Mouse (Mus musculus) heart, adult 8-10 months (tissue): ENCODE measurements around the gene Cdkal1. TPM values are rescaled to one million over a fixed set of nuclear protein-coding genes. Genes with fewer than 3 reads are reported as not detected.

Experiments
- DNase-seq: peaks from one replicate; pipeline ENCODE4 v3.0.0; 2022; ENCODE audit warnings: low spot score
- total RNA-seq, 4 experiments: library from RNA; stranded (reverse); gene quantifications; 2 replicates each; pipeline ENCODE4 v1.2.4; 2022

Cdkal1 gene
- total RNA-seq, 4 experiments from 2014 or later = 27.5 to 31.3 (median 30.8) TPM

- DNase-seq = no peak
These were observed 87.9 kb downstream of the Cdkal1 start for GRCm38 (mm10) chr13:29767587-29767986.

GRCm38 (mm10) chr13:29766377-29766776 is 89.1 kb downstream of the Cdkal1 start:
- no peak for DNase-seq

- no peak for DNase-seq
These were observed 90.2 kb downstream of the Cdkal1 start for GRCm38 (mm10) chr13:29765296-29765695.

GRCm38 (mm10) chr13:29759691-29760467 is 95.6 kb downstream of the Cdkal1 start:
- no peak for DNase-seq

GRCm38 (mm10) chr13:29756052-29756451 is 99.4 kb downstream of the Cdkal1 start:
- no peak for DNase-seq

- no peak for DNase-seq
These were observed 102.2 kb downstream of the Cdkal1 start for GRCm38 (mm10) chr13:29753254-29753653.

GRCm38 (mm10) chr13:29752061-29752460 is 103.4 kb downstream of the Cdkal1 start:
- DNase-seq = no peak

- DNase-seq = no peak
These were observed 104.3 kb downstream of the Cdkal1 start for GRCm38 (mm10) chr13:29751201-29751600.

GRCm38 (mm10) chr13:29747347-29747647 is 108.2 kb downstream of the Cdkal1 start:
- DNase-seq = no peak

GRCm38 (mm10) chr13:29746501-29747346 is 108.8 kb downstream of the Cdkal1 start:
- no peak for DNase-seq

- DNase-seq = no peak
These were observed 110.4 kb downstream of the Cdkal1 start for GRCm38 (mm10) chr13:29745073-29745472.

GRCm38 (mm10) chr13:29744188-29744587 is 111.3 kb downstream of the Cdkal1 start:
- no peak for DNase-seq

GRCm38 (mm10) chr13:29743761-29744160 is 111.7 kb downstream of the Cdkal1 start:
- no peak for DNase-seq

- no peak for DNase-seq
These were observed 117.6 kb downstream of the Cdkal1 start for GRCm38 (mm10) chr13:29737675-29738461.

- no peak for DNase-seq
These were observed 121.0 kb downstream of the Cdkal1 start for GRCm38 (mm10) chr13:29734496-29734895.

- no peak for DNase-seq
These were observed 129.2 kb downstream of the Cdkal1 start for GRCm38 (mm10) chr13:29726154-29726825.

GRCm38 (mm10) chr13:29724855-29725254 is 130.6 kb downstream of the Cdkal1 start:
- DNase-seq = no peak

- DNase-seq = no peak
These were observed 132.3 kb downstream of the Cdkal1 start for GRCm38 (mm10) chr13:29723150-29723549.

- no peak for DNase-seq
These were observed 134.3 kb downstream of the Cdkal1 start for GRCm38 (mm10) chr13:29721206-29721605.

- peak; percentile 12 for DNase-seq
These were observed 138.9 kb downstream of the Cdkal1 start for GRCm38 (mm10) chr13:29716550-29716949.

GRCm38 (mm10) chr13:29715241-29715841 is 140.1 kb downstream of the Cdkal1 start:
- no peak for DNase-seq
